Mouse (Mus musculus): ENCODE measurements around the gene Cacng8. TPM values are rescaled to one million over a fixed set of nuclear protein-coding genes. Genes with fewer than 3 reads are reported as not detected.

Gene Cacng8
- total RNA-seq, 4 experiments from 2014 or later = 146 to 153 (median 150) TPM

Small RNA genes within 50 kb of the gene (microRNA-seq; reads per million reads assigned to microRNA genes)
- gene Gm23450 = 513 to 547 reads per million in 2 experiments

Other genes with a start within 250 kb of the Cacng8 start
- not detected for gene AU018091, start 221.5 kb upstream of the Cacng8 start, total RNA-seq (2022)
- not detected for gene Nlrp12, start 140.9 kb upstream of the Cacng8 start, total RNA-seq (2022)
- 10 to 100 TPM; 42.1 to 50.5 (median 47.1) TPM for gene Myadm, start 101.6 kb upstream of the Cacng8 start, total RNA-seq (2022)
- 100 to 1,000 TPM; 228 to 253 (median 241) TPM for gene Prkcg, start 101.5 kb upstream of the Cacng8 start, total RNA-seq (2022)
- gene Cacng7, start 57.7 kb upstream of the Cacng8 start, total RNA-seq (2022) = 100 to 1,000 TPM; 173 to 194 (median 181) TPM
- gene Cacng6, start 33.5 kb downstream of the Cacng8 start, total RNA-seq (2022) = 1 to 10 TPM; 1.0 to 2.5 (median 1.9) TPM
- not detected for gene Tarm1, start 111.9 kb downstream of the Cacng8 start, total RNA-seq (2022)
- 1 to 10 TPM in 1 of 4 experiments, under 1 TPM in 3; 0.46 to 1.1 (median 0.67) TPM for gene Oscar, start 225.5 kb downstream of the Cacng8 start, total RNA-seq (2022)
- gene Ndufa3, start 226.7 kb downstream of the Cacng8 start, total RNA-seq (2022) = 100 to 1,000 TPM; 580 to 641 (median 617) TPM
- gene Tfpt, start 239.2 kb downstream of the Cacng8 start, total RNA-seq (2022) = 10 to 100 TPM; 36.8 to 46.7 (median 42.9) TPM
- 10 to 100 TPM; 50.4 to 59.8 (median 55.2) TPM for gene Prpf31, start 239.3 kb downstream of the Cacng8 start, total RNA-seq (2022)

Measured in left cerebral cortex, adult 8-10 months (tissue).